Mouse (Mus musculus) G1E (cell line): ENCODE data around the gene Uevld. TPM values are rescaled to one million over a fixed set of nuclear protein-coding genes. Genes with fewer than 3 reads are reported as not detected.

ENCODE experiments used
- ATAC-seq: 2 replicates; pipeline ENCODE4 v1.8.0; 2016; ENCODE audit warnings: mild to moderate bottlenecking; ENCODE audit not compliant: insufficient number of reproducible peaks, poor library complexity, low FRiP score, severe bottlenecking; ENCODE audit errors: extremely low read depth
- DNase-seq: peaks from one replicate; pipeline ENCODE4 v3.0.0; 2012; ENCODE audit warnings: low spot score
- H3K27me3 ChIP-seq: 2 replicates; pipeline ENCODE4 v1.6.1; 2012; ENCODE audit warnings: mild to moderate bottlenecking, low read length, inconsistent platforms; ENCODE audit not compliant: insufficient read depth
- H3K36me3 ChIP-seq: replicated peaks from 2 replicates; pipeline ENCODE3; 2012; ENCODE audit warnings: mild to moderate bottlenecking, inconsistent platforms
- H3K4me1 ChIP-seq: 2 replicates; pipeline ENCODE4 v1.6.1; 2012; ENCODE audit warnings: low read depth, low read length, inconsistent platforms, mixed read lengths; ENCODE audit not compliant: insufficient read depth
- H3K4me3 ChIP-seq: 2 replicates; pipeline ENCODE4 v1.5.1; 2012; ENCODE audit warnings: low read depth, mild to moderate bottlenecking, inconsistent platforms, low read length, moderate library complexity, mixed read lengths
- H3K9me3 ChIP-seq: replicated peaks from 2 replicates; pipeline ENCODE4 v1.6.1; 2012; ENCODE audit warnings: inconsistent platforms
- CTCF ChIP-seq: IDR thresholded peaks from 2 replicates; pipeline ENCODE4 v1.5.1; 2012; ENCODE audit warnings: low read depth, low read length, inconsistent platforms, mixed read lengths
- GATA1 ChIP-seq: IDR thresholded peaks from 2 replicates; pipeline ENCODE4 v1.6.1; 2012; ENCODE audit warnings: borderline replicate concordance, low read length, inconsistent platforms, mixed read lengths
- GATA2 ChIP-seq: IDR thresholded peaks from 2 replicates; pipeline ENCODE4 v1.6.1; 2012; ENCODE audit warnings: low read depth, low read length, inconsistent platforms, borderline replicate concordance
- POLR2AphosphoS5 ChIP-seq: IDR thresholded peaks from 2 replicates; pipeline ENCODE4 v1.6.1; 2012; ENCODE audit warnings: low read depth, low read length, inconsistent platforms; ENCODE audit not compliant: insufficient replicate concordance
- TAL1 ChIP-seq: conservative IDR thresholded peaks from 2 replicates; pipeline ENCODE4 v1.6.1; 2012; ENCODE audit warnings: low read depth, low read length, inconsistent platforms, mixed read lengths
- polyA plus RNA-seq: library from polyadenylated mRNA; stranded (reverse); fragments of >175 nt; gene quantifications from 2 replicates; pipeline ENCODE4 v1.2.3, GENCODE M21; 2012
- total RNA-seq, 2 experiments: library from RNA; stranded (forward) in 1 of 2; stranded (reverse) in 1 of 2; fragments of 200-1000 nt in 1 of 2; fragments of >200 nt in 1 of 2; fragmentation: Nextera tagmentation in 1 of 2; gene quantifications; 2 replicates each; pipeline ENCODE4 v1.2.3; 2014 to 2017

Uevld gene
- total RNA-seq (2014; fragmentation: Nextera tagmentation) (14.5 and 18.1 TPM in 2 replicates), total RNA-seq (2017) (8.1 and 8.6 TPM in 2 replicates), polyA plus RNA-seq (0.11 and 0.18 TPM in 2 replicates)

- Histone ChIP-seq H3K4me3 (peak within 1 kb of the TSS; percentile 88), H3K36me3 (peaks cover 31% of the 10 kb centered on the region), H3K4me1 (peaks cover 30% of the 10 kb centered on the region), H3K27me3 (peaks cover 22% of the 10 kb centered on the region), H3K9me3 (no peaks in the 10 kb centered on the region)
- peak; percentile 84 for ATAC-seq
- DNase-seq, result peak; percentile 80
- TF ChIP-seq CTCF (no peak), GATA1 (no peak), POLR2AphosphoS5 (no peak), GATA2 (no peak), TAL1 (no peak)
These were observed at the start of gene Uevld for GRCm38 (mm10) chr7:46957831-46958691. Gene Uevld (minus strand): TSS chr7:46958527.

GRCm38 (mm10) chr7:47007818-47008167 is 49.5 kb upstream of the Uevld start:
- Histone ChIP-seq H3K4me3 (peak overlapping the region; percentile 76), H3K27me3 (no peaks in the 10 kb centered on the region), H3K9me3 (no peaks in the 10 kb centered on the region), H3K4me1 (peaks cover 38% of the 10 kb centered on the region), H3K36me3 (peaks cover 20% of the 10 kb centered on the region)
- DNase-seq (peak; percentile 68), ATAC-seq (peak; percentile 25; the same call in 1 of the 2 replicates)
- TF ChIP-seq CTCF, result no peak
- TF ChIP-seq GATA1, result no peak
- TF ChIP-seq POLR2AphosphoS5, result no peak
- TF ChIP-seq GATA2, result no peak

- no peak for ATAC-seq
- peaks cover 20% of the 10 kb centered on the region for H3K36me3 ChIP-seq
- TF ChIP-seq GATA1, result no peak
- TF ChIP-seq POLR2AphosphoS5, result no peak
- no peak for TF ChIP-seq CTCF
- TF ChIP-seq GATA2, result no peak
- no peak for TF ChIP-seq TAL1
- H3K4me3 ChIP-seq, result peak overlapping the region; percentile 76
- no peaks in the 10 kb centered on the region for H3K27me3 ChIP-seq
- H3K9me3 ChIP-seq, result no peaks in the 10 kb centered on the region
- peaks cover 40% of the 10 kb centered on the region for H3K4me1 ChIP-seq
- DNase-seq, result no peak
These were observed 48.9 kb upstream of the Uevld start for GRCm38 (mm10) chr7:47007109-47007780.

- H3K36me3 ChIP-seq, result peaks cover 40% of the 10 kb centered on the region
- TF ChIP-seq TAL1 (no peak), POLR2AphosphoS5 (no peak), GATA1 (no peak), CTCF (no peak), GATA2 (no peak)
- ATAC-seq (no peak), DNase-seq (no peak)
- H3K27me3 ChIP-seq, result no peaks in the 10 kb centered on the region
- no peaks in the 10 kb centered on the region for H3K9me3 ChIP-seq
- no peak overlapping the region for H3K4me3 ChIP-seq
- H3K4me1 ChIP-seq, result peaks cover 55% of the 10 kb centered on the region
These were observed 45.2 kb upstream of the Uevld start for GRCm38 (mm10) chr7:47003411-47004115.

- Histone ChIP-seq H3K4me1 (peaks cover 67% of the 10 kb centered on the region), H3K27me3 (no peaks in the 10 kb centered on the region), H3K4me3 (no peak overlapping the region), H3K9me3 (no peaks in the 10 kb centered on the region), H3K36me3 (peaks cover 57% of the 10 kb centered on the region)
- DNase-seq, result no peak
- TF ChIP-seq GATA2 (no peak), TAL1 (no peak), POLR2AphosphoS5 (no peak), GATA1 (no peak), CTCF (no peak)
- no peak for ATAC-seq
These were observed 43.6 kb upstream of the Uevld start for GRCm38 (mm10) chr7:47001900-47002275.
